Mouse (Mus musculus): ENCODE measurements around the gene Gm42421. TPM values are rescaled to one million over a fixed set of nuclear protein-coding genes. Genes with fewer than 3 reads are reported as not detected.

Gene Gm42421
- polyA plus RNA-seq, 1 experiment from 2014 or later: 0.68 TPM

GRCm38 (mm10) chr5:143976726-143977431 is 48.9 kb downstream of the Gm42421 start:
- H3K4me2 ChIP-seq (replicated peaks): no peak overlapping the region
- H3K4me1 ChIP-seq (replicated peaks): 0 out of 2 replicates have a peak, but pooled peaks cover 3% of the 10 kb centered on the region
- H3K36me3 ChIP-seq: no peaks in the 10 kb centered on the region
- no peaks in the 10 kb centered on the region for H3K9me3 ChIP-seq
- H3K27me3 ChIP-seq (replicated peaks): no peaks in the 10 kb centered on the region
- H3K9ac ChIP-seq: no peak overlapping the region
- H3K27ac ChIP-seq: no peak overlapping the region
- no peak overlapping the region for H3K4me3 ChIP-seq (replicated peaks)
- peak; percentile 31; the same call in 1 of the 2 replicates for ATAC-seq
- 64% methylated on average over 16 of the region's 16 CpGs for WGBS

- Histone ChIP-seq H3K4me2 (replicated peaks) (no peak overlapping the region), H3K9me3 (no peaks in the 10 kb centered on the region), H3K4me1 (replicated peaks) (0 out of 2 replicates have a peak, but pooled peaks cover 3% of the 10 kb centered on the region), H3K9ac (no peak overlapping the region), H3K4me3 (replicated peaks) (no peak overlapping the region), H3K27ac (no peak overlapping the region), H3K27me3 (replicated peaks) (no peaks in the 10 kb centered on the region), H3K36me3 (no peaks in the 10 kb centered on the region)
- 21% methylated on average over 9 of the region's 9 CpGs for WGBS
- peak; percentile 54 for ATAC-seq
Measured at GRCm38 (mm10) chr5:143980858-143981257, 52.9 kb downstream of the Gm42421 start.

- ATAC-seq: peak; percentile 81
- H3K9me3 ChIP-seq: no peaks in the 10 kb centered on the region
- peak overlapping the region; percentile 32; the same call in 1 of the 2 replicates for H3K27ac ChIP-seq
- no peak overlapping the region for H3K4me3 ChIP-seq (replicated peaks)
- H3K4me1 ChIP-seq (replicated peaks): 0 out of 2 replicates have a peak, but pooled peaks cover 3% of the 10 kb centered on the region
- H3K9ac ChIP-seq: no peak overlapping the region
- H3K4me2 ChIP-seq (replicated peaks): no peak overlapping the region
- H3K36me3 ChIP-seq: peaks cover 6% of the 10 kb centered on the region; the same call in 1 of the 2 replicates
- 47% methylated on average over 2 of the region's 2 CpGs for WGBS
- no peaks in the 10 kb centered on the region for H3K27me3 ChIP-seq (replicated peaks)
Measured at GRCm38 (mm10) chr5:143982361-143982760, 54.4 kb downstream of the Gm42421 start.

DNA sequence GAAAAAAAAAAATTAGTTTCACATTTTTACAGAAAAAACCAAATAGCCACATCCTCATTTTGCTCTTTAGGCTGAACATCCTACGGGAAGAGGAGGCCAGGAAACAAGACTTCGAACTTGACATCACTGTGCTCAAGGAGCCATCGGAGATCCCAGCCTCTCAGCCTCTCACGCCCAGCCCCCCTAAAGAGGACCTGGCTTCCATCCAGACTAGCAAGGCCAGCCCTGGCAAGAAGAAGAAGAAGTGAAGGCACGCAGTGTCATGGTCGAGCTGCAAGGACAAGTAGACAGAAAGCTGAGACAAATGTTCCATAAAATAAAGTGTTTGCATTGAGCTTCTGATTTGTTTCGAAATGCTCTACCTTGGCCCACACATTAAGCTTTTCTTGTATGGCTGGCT is 57.4 kb downstream of the Gm42421 start:
- Histone ChIP-seq H3K9me3 (no peaks in the 10 kb centered on the region), H3K27ac (no peak overlapping the region), H3K27me3 (replicated peaks) (no peaks in the 10 kb centered on the region), H3K4me1 (replicated peaks) (0 out of 2 replicates have a peak, but pooled peaks cover 3% of the 10 kb centered on the region), H3K4me2 (replicated peaks) (no peak overlapping the region), H3K9ac (no peak overlapping the region), H3K36me3 (peaks cover 17% of the 10 kb centered on the region), H3K4me3 (replicated peaks) (no peak overlapping the region)
- ATAC-seq: no peak
- WGBS: 83% methylated on average over 7 of the region's 7 CpGs

Other genes starting within 250 kb of the Gm42421 start
- gene Usp42, start 195.9 kb upstream of the Gm42421 start, polyA plus RNA-seq (2015; fragmentation: Nextera tagmentation; extraction: Ambion mirVana): 14.8 and 15.4 TPM in 2 replicates
- gene Eif2ak1, start 110.4 kb upstream of the Gm42421 start, polyA plus RNA-seq (2015; fragmentation: Nextera tagmentation; extraction: Ambion mirVana): 32.4 and 32.6 TPM in 2 replicates
- gene Ankrd61, start 30.5 kb upstream of the Gm42421 start, polyA plus RNA-seq (2015; fragmentation: Nextera tagmentation; extraction: Ambion mirVana): 0.21 TPM in 1 of 2 replicates, not detected in the other
- 120 and 125 TPM in 2 replicates for gene Aimp2, start 18.3 kb upstream of the Gm42421 start, polyA plus RNA-seq (2015; fragmentation: Nextera tagmentation; extraction: Ambion mirVana)
- gene Pms2, start 18.2 kb upstream of the Gm42421 start, polyA plus RNA-seq (2015; fragmentation: Nextera tagmentation; extraction: Ambion mirVana): 21.1 and 21.5 TPM in 2 replicates
- 0.20 and 0.39 TPM in 2 replicates for gene Rsph10b, start 4.9 kb downstream of the Gm42421 start, polyA plus RNA-seq (2015; fragmentation: Nextera tagmentation; extraction: Ambion mirVana)
- gene Ccz1, start 86.7 kb downstream of the Gm42421 start, polyA plus RNA-seq (2015; fragmentation: Nextera tagmentation; extraction: Ambion mirVana): 69.0 and 75.7 TPM in 2 replicates
- not detected in 2 replicates for gene Ocm, start 98.5 kb downstream of the Gm42421 start, polyA plus RNA-seq (2015; fragmentation: Nextera tagmentation; extraction: Ambion mirVana)
- 5.6 and 6.7 TPM in 2 replicates for gene Lmtk2, start 172.3 kb downstream of the Gm42421 start, polyA plus RNA-seq (2015; fragmentation: Nextera tagmentation; extraction: Ambion mirVana)

Data from intestine, embryonic 15.5 days (tissue).